Mouse (Mus musculus) stomach, postnatal 0 days (tissue): ENCODE measurements at regions not wholly inside any gene's neighbourhood (a gene's known extent, or its start where the extent isn't known, plus 50 kb on each side); places are given as distances from the start of the nearest gene placed in this dataset.

Experiments
- CTCF ChIP-seq: IDR thresholded peaks from 2 replicates; pipeline ENCODE4 v1.5.1; 2016; ENCODE audit warnings: antibody characterized with exemption, low read depth, mild to moderate bottlenecking, moderate library complexity
- EP300 ChIP-seq: optimal IDR thresholded peaks from 2 replicates; pipeline ENCODE3; 2016; ENCODE audit warnings: antibody characterized with exemption

DNA sequence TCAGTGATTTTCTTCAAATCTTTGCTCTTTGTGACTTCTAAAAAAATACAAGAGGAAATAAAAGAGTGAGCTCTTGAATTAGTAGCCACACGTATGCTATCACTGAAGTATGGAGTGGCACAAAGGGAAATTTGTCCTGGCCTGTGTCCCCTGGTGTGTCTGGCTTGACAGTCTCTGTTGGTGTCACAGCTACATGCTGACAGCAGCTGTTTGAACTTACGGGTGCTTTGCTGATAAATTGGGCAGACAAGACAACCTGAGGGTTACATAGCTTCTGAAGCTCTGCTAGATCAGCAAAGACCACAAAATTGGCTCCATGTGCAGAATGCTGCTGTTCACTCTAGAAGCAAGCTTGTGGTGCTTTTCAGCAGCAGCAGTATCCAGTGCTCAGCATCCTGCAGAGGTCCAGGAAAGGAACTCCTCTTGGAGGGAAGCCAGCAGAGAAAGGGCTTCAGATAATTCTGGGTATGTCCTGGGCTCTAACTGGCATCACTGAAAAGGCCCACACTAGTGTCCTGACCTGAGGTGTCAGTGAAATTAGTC lies 149.9 kb upstream of the Slc24a3 start:
- no peak for TF ChIP-seq CTCF
- TF ChIP-seq EP300, result no peak
